Mouse (Mus musculus) kidney, adult 2 months (tissue): ENCODE measurements around the gene Slc25a44.

Experiments
- CTCF ChIP-seq: fragments of 200-500 bp; conservative IDR thresholded peaks from 2 replicates; pipeline ENCODE4 v1.5.1; 2011; ENCODE audit warnings: low read depth, mild to moderate bottlenecking, control low read depth, low read length, moderate library complexity, mixed read lengths; ENCODE audit not compliant: insufficient read depth, insufficient read length
- POLR2A ChIP-seq: fragments of 200-500 bp; IDR thresholded peaks from one replicate; pipeline ENCODE4 v1.6.1; 2011; ENCODE audit warnings: low read depth, low read length, control low read depth

DNA sequence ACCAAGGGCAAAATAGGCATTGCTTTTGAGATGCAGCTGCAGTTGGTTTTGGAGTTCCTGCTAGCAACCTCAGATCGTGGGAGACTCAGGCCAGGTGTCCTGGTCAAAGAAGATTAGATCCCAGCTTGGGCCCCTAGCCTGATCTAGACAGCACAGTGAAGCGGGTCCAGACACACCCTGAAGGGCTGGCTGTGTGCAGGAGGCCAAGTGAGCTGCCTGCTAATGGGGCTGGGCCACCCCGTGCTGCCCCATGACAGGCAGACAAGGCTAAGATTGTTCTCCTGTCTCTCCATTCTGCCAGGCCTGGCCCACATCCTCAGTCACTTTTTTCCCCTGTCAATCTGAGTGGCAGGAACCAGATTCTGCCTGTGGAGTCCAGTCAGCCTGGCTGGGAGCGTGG lies 61.2 kb downstream of the Slc25a44 start:
- TF ChIP-seq POLR2A (no peak), CTCF (no peak)
